Mouse (Mus musculus) c-Kit-positive CD71-positive TER-119-positive erythroid progenitor cells, embryonic 14.5 days (primary cell): ENCODE results near the gene Ssmem1.

ENCODE experiments used
- DNase-seq: peaks from one replicate; pipeline ENCODE4 v3.0.0-alpha.2; 2013; ENCODE audit warnings: low spot score

Ssmem1 gene

GRCm38 (mm10) chr6:30526586-30527515 is 17.2 kb downstream of the Ssmem1 start:
- no peak for DNase-seq

- no peak for DNase-seq
These were observed 19.2 kb downstream of the Ssmem1 start for GRCm38 (mm10) chr6:30528800-30529199.

GRCm38 (mm10) chr6:30535340-30535739 is 25.7 kb downstream of the Ssmem1 start:
- no peak for DNase-seq

GRCm38 (mm10) chr6:30538240-30538639 is 28.6 kb downstream of the Ssmem1 start:
- DNase-seq: no peak

GRCm38 (mm10) chr6:30538800-30539199 is 29.2 kb downstream of the Ssmem1 start:
- DNase-seq: no peak

- no peak for DNase-seq
These were observed 31.6 kb downstream of the Ssmem1 start, which contains the start of gene Cpa2 for GRCm38 (mm10) chr6:30541009-30541799. Gene Cpa2, plus strand, starts transcription at chr6:30541582.

- no peak for DNase-seq
These were observed 32.6 kb downstream of the Ssmem1 start for GRCm38 (mm10) chr6:30542277-30542676.

- no peak for DNase-seq
These were observed 33.4 kb downstream of the Ssmem1 start for GRCm38 (mm10) chr6:30543077-30543476.

GRCm38 (mm10) chr6:30543851-30544250 is 34.2 kb downstream of the Ssmem1 start:
- no peak for DNase-seq

GRCm38 (mm10) chr6:30545689-30546088 is 36.0 kb downstream of the Ssmem1 start:
- DNase-seq: no peak

GRCm38 (mm10) chr6:30546571-30547273 is 37.1 kb downstream of the Ssmem1 start:
- DNase-seq: peak; percentile 9

GRCm38 (mm10) chr6:30547274-30547645 is 37.6 kb downstream of the Ssmem1 start:
- no peak for DNase-seq

- no peak for DNase-seq
These were observed 38.1 kb downstream of the Ssmem1 start for GRCm38 (mm10) chr6:30547656-30548306.

GRCm38 (mm10) chr6:30549231-30549761 is 39.6 kb downstream of the Ssmem1 start:
- no peak for DNase-seq

GRCm38 (mm10) chr6:30550496-30551192 is 41.0 kb downstream of the Ssmem1 start:
- no peak for DNase-seq

GRCm38 (mm10) chr6:30551193-30551515 is 41.5 kb downstream of the Ssmem1 start:
- no peak for DNase-seq

GRCm38 (mm10) chr6:30551644-30552580 is 42.3 kb downstream of the Ssmem1 start:
- no peak for DNase-seq

GRCm38 (mm10) chr6:30552628-30553027 is 43.0 kb downstream of the Ssmem1 start:
- DNase-seq: no peak

- DNase-seq: no peak
These were observed 43.8 kb downstream of the Ssmem1 start for GRCm38 (mm10) chr6:30553381-30554010.
